Mouse (Mus musculus): ENCODE results near the gene Mapkbp1.

Mapkbp1 gene

GRCm38 (mm10) chr2:119972537-119972879, at the start of gene Mapkbp1:
Gene Mapkbp1, plus strand, starts transcription at chr2:119972699.
- WGBS, result under 1% methylated on average over 19 of the region's 19 CpGs

GRCm38 (mm10) chr2:119970571-119970970, 1.9 kb upstream of the Mapkbp1 start:
- WGBS, result 39% methylated on average over 9 of the region's 9 CpGs

- 74% methylated on average over 3 of the region's 3 CpGs for WGBS
Measured at GRCm38 (mm10) chr2:119971316-119971715, 1.2 kb upstream of the Mapkbp1 start.

- under 1% methylated on average over 32 of the region's 32 CpGs for WGBS
Measured at GRCm38 (mm10) chr2:119971837-119972536, 512 bp upstream of the Mapkbp1 start.

- 52% methylated on average over 7 of the region's 7 CpGs for WGBS
Measured at GRCm38 (mm10) chr2:119980343-119980986, 8.0 kb downstream of the Mapkbp1 start.

GRCm38 (mm10) chr2:119981631-119982030, 9.1 kb downstream of the Mapkbp1 start:
- 80% methylated on average over 2 of the region's 2 CpGs for WGBS

GRCm38 (mm10) chr2:119985871-119986270, 13.4 kb downstream of the Mapkbp1 start:
- 76% methylated on average over 8 of the region's 8 CpGs for WGBS

GRCm38 (mm10) chr2:119986369-119986768, 13.9 kb downstream of the Mapkbp1 start:
- 88% methylated on average over 6 of the region's 6 CpGs for WGBS

GRCm38 (mm10) chr2:119987441-119987840, 14.9 kb downstream of the Mapkbp1 start:
- 83% methylated on average over 2 of the region's 2 CpGs for WGBS

GRCm38 (mm10) chr2:119988952-119989351, 16.5 kb downstream of the Mapkbp1 start:
- WGBS, result 62% methylated on average over 4 of the region's 4 CpGs

- WGBS, result 70% methylated on average over 6 of the region's 6 CpGs
Measured at GRCm38 (mm10) chr2:119990881-119991280, 18.4 kb downstream of the Mapkbp1 start.

GRCm38 (mm10) chr2:119992349-119992748, 19.9 kb downstream of the Mapkbp1 start:
- 81% methylated on average over 2 of the region's 2 CpGs for WGBS

GRCm38 (mm10) chr2:119993515-119993914, 21.0 kb downstream of the Mapkbp1 start:
- 34% methylated on average over 2 of the region's 2 CpGs for WGBS

- 83% methylated on average over 6 of the region's 6 CpGs for WGBS
Measured at GRCm38 (mm10) chr2:119994839-119995238, 22.3 kb downstream of the Mapkbp1 start.

GRCm38 (mm10) chr2:119995391-119996281, 23.1 kb downstream of the Mapkbp1 start:
- 27% methylated on average over 9 of the region's 9 CpGs for WGBS

GRCm38 (mm10) chr2:119997354-119997753, 24.9 kb downstream of the Mapkbp1 start:
- 82% methylated on average over 4 of the region's 4 CpGs for WGBS

GRCm38 (mm10) chr2:119999731-120000130, 27.2 kb downstream of the Mapkbp1 start:
- WGBS, result 86% methylated on average over 2 of the region's 2 CpGs

- WGBS, result 67% methylated on average over 3 of the region's 3 CpGs
Measured at GRCm38 (mm10) chr2:120000882-120001584, 28.5 kb downstream of the Mapkbp1 start.

GRCm38 (mm10) chr2:120001956-120002355, 29.5 kb downstream of the Mapkbp1 start:
- WGBS, result 58% methylated on average over 4 of the region's 4 CpGs

- 87% methylated on average over 2 of the region's 2 CpGs for WGBS
Measured at GRCm38 (mm10) chr2:120003970-120004369, 31.5 kb downstream of the Mapkbp1 start.

GRCm38 (mm10) chr2:120006696-120007095, 34.2 kb downstream of the Mapkbp1 start:
- WGBS, result 96% methylated on average over 7 of the region's 7 CpGs

All from cerebral cortex, adult 2 months (tissue).